Mouse (Mus musculus): ENCODE results near the gene Lrrc8a. TPM values are rescaled to one million over a fixed set of nuclear protein-coding genes. Genes with fewer than 3 reads are reported as not detected.
A peak's percentile ranks its signal among the peaks of the same experiment; 100 is the strongest.

The Lrrc8a gene
- polyA plus RNA-seq, 1 experiment, result 32.4 TPM

DNA sequence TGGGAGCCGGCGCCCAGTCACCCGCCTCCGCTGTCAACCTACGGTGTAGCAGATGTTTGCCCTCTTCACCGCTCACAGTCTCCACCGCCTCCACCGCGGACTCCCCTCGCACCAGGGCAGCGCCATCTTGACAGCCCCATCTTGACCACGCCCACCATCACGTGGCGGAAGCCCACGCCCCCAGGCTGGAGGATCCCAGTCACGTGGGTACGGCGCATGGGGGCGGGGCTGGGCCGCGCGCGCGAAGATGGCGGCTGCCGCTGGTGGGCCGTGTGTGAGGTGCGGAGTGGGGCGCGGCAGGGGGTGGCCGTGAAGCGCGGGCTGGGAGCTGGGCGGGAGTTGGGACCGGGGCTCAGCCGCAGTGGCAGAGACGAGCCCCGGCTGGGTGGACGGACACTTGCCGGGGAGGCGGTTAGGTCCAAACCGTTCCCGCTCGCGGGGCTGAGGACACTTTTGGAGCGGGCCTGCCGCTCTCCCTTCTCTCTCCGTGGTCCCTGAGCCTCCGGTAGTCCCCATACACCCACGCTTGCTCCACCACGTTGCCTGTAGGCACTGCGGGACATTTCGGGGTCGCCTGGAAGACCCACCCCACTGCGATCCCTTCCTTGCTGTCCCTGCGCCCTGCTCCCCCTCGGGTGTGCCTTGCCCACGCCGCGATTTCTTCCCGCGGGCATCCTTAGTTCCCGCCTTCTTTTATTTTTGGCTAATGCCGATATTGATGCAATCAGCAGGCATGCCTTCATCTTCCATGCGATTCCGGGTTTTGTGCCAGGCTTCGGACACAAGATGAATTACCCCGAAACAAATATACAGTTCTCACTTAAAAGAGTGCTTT lies 48.9 kb downstream of the Lrrc8a start, which contains the start of the genes Dolk and Nup188:
TSS of gene Dolk (minus strand) at position 143 of the 835 bp plus-strand sequence.
TSS of gene Nup188 (plus strand) at position 206 of the 835 bp plus-strand sequence.
- Histone ChIP-seq H3K4me3 (ENCODE audit: insufficient read depth, low read length) (peak within 1 kb of the TSS; percentile 83), H3K4me1 (ENCODE audit: control insufficient read depth, insufficient read depth, low read length) (peaks cover 4% of the 10 kb centered on the region; the same call in 1 of the 2 replicates), H3K27ac (ENCODE audit: insufficient read depth, low read length) (no peak within 1 kb of the TSS)
- TF ChIP-seq CTCF (IDR thresholded peaks at IDR 0.05; ENCODE audit: extremely low read depth, insufficient read depth, low read length), result no peak
- TF ChIP-seq POLR2A (IDR thresholded peaks at IDR 0.05; ENCODE audit: extremely low read depth, insufficient read depth, low read length), result peak; percentile 90

DNA sequence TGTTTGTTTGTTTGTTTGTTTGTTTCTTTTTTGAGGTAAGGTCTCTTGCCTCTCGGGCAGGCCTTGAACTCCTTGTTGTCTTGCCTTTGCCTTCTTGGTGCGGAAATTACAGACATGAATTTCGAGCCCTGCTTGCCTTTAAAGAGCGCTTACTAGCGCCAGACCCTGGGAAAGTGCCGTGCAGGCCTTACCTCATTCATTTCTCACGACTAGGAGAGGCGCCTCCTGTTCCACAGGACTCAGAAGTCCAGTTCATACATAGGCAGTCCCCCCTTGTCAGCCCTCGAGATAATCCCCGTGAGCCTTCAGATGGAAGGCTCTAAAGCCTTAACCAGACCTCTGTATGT lies 49.5 kb downstream of the Lrrc8a start:
- Histone ChIP-seq H3K4me1 (ENCODE audit: control insufficient read depth, insufficient read depth, low read length) (peaks cover 4% of the 10 kb centered on the region; the same call in 1 of the 2 replicates), H3K27ac (ENCODE audit: insufficient read depth, low read length) (no peak overlapping the region), H3K4me3 (ENCODE audit: insufficient read depth, low read length) (peak overlapping the region; percentile 83)
- TF ChIP-seq POLR2A (IDR thresholded peaks at IDR 0.05; ENCODE audit: extremely low read depth, insufficient read depth, low read length) (no peak), CTCF (IDR thresholded peaks at IDR 0.05; ENCODE audit: extremely low read depth, insufficient read depth, low read length) (no peak)

DNA sequence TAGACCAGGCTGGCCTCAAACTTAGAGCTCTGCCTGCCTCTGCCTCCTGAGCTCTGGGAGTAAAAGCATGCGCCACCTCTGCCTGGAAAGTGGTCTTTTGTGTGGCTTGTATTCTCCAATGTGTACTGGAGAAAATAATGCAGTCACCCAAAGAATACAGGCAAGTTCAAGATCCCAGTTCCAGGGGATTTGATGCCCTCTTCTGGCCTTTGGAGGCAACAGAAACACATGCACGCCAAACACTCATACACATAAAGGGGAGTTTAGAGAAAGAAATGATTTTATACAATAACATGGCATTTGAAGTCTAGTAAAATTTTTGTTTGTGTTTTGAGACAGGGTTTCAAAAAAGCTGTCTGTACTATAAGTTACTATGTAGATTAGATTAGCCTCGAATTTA lies 62.0 kb downstream of the Lrrc8a start:
- no peak for TF ChIP-seq POLR2A (IDR thresholded peaks at IDR 0.05; ENCODE audit: extremely low read depth, insufficient read depth, low read length)
- no peak for TF ChIP-seq CTCF (IDR thresholded peaks at IDR 0.05; ENCODE audit: extremely low read depth, insufficient read depth, low read length)
- Histone ChIP-seq H3K4me3 (ENCODE audit: insufficient read depth, low read length) (no peak overlapping the region), H3K27ac (ENCODE audit: insufficient read depth, low read length) (no peak overlapping the region), H3K4me1 (ENCODE audit: control insufficient read depth, insufficient read depth, low read length) (no peaks in the 10 kb centered on the region)

DNA sequence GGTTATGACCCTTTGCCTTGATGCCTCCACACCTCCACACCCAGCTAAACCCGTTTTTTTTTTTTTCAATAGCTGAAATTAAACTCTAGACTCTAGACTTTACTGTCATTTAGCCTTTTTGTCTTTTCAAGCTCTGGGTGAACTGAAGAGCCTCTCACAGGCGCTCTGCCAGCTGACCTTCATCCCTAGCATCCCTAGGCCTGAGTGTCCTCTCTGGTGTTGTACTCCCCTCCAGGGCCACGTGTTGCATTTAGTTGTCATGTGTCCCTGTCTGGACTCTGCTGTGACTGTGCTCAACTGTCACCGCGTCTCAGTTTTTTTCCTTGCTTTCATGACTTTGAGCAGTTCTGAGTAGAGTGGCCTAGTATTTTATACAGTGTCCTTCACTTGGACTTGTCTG lies 62.5 kb downstream of the Lrrc8a start:
- TF ChIP-seq CTCF (IDR thresholded peaks at IDR 0.05; ENCODE audit: extremely low read depth, insufficient read depth, low read length), result no peak
- no peak for TF ChIP-seq POLR2A (IDR thresholded peaks at IDR 0.05; ENCODE audit: extremely low read depth, insufficient read depth, low read length)
- no peak overlapping the region for H3K4me3 ChIP-seq (ENCODE audit: insufficient read depth, low read length)
- H3K27ac ChIP-seq (ENCODE audit: insufficient read depth, low read length), result no peak overlapping the region
- no peaks in the 10 kb centered on the region for H3K4me1 ChIP-seq (ENCODE audit: control insufficient read depth, insufficient read depth, low read length)

DNA sequence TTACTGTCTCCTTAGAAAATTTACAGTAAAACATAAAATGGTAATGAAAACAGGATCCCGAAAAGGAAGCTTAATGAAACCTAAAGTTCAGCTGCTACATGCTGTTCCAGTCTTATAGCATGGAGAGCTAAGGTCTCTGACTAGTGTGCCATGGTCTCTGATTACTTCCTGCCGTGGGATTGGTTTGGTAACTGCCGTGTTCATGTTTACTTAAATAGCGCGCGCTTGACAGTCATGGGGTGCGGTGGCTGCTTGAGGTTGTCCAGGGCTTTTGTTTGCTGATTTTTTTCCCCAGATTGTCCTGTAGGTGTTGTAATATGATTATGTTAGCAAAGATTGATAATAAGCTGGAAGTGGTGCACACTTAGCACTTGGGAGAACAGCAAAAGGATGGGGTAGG lies 68.6 kb downstream of the Lrrc8a start:
- H3K4me1 ChIP-seq (ENCODE audit: control insufficient read depth, insufficient read depth, low read length), result no peaks in the 10 kb centered on the region
- no peak overlapping the region for H3K27ac ChIP-seq (ENCODE audit: insufficient read depth, low read length)
- H3K4me3 ChIP-seq (ENCODE audit: insufficient read depth, low read length), result no peak overlapping the region
- no peak for TF ChIP-seq POLR2A (IDR thresholded peaks at IDR 0.05; ENCODE audit: extremely low read depth, insufficient read depth, low read length)
- no peak for TF ChIP-seq CTCF (IDR thresholded peaks at IDR 0.05; ENCODE audit: extremely low read depth, insufficient read depth, low read length)

DNA sequence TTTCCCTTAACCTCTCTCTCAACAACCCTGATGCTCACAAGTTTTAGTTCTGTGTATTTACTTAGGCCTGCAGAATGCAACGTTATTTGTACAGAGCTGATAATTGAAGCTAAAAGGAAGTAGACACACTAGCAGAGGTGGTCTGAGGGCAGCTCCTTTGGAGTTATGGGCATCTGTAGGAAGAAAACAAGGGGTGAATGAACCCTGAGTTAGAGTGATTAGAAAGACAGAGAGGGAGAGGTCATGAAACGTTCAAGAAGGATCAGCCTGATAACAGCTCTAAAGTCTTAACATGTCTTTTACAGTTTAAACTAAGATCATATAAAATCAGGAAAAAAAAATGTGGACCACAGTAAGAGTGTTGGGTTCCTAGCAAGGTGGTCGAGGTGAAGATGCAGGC lies 71.8 kb downstream of the Lrrc8a start:
- no peak overlapping the region for H3K27ac ChIP-seq (ENCODE audit: insufficient read depth, low read length)
- no peaks in the 10 kb centered on the region for H3K4me1 ChIP-seq (ENCODE audit: control insufficient read depth, insufficient read depth, low read length)
- no peak overlapping the region for H3K4me3 ChIP-seq (ENCODE audit: insufficient read depth, low read length)
- TF ChIP-seq POLR2A (IDR thresholded peaks at IDR 0.05; ENCODE audit: extremely low read depth, insufficient read depth, low read length) (no peak), CTCF (IDR thresholded peaks at IDR 0.05; ENCODE audit: extremely low read depth, insufficient read depth, low read length) (no peak)

DNA sequence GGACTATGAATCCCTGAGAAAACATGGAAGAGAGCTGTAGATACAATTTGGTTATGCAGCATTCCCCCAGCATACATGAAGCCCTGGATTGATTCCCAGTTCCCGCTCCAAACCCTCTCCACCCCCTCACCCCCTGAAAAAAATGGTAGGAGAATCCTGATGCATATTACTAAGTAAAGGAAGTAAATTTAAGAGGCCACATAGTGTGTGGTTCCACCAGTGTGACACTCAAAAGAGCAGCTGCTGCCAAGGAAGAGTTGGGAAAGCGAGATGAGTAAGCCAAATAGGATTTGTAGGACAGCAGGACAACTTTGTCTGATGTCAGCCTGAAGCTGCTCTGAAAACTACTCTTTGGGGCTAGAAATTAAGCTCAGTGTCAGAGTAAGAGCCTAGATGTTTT lies 74.0 kb downstream of the Lrrc8a start:
- Histone ChIP-seq H3K27ac (ENCODE audit: insufficient read depth, low read length) (no peak overlapping the region), H3K4me1 (ENCODE audit: control insufficient read depth, insufficient read depth, low read length) (no peaks in the 10 kb centered on the region), H3K4me3 (ENCODE audit: insufficient read depth, low read length) (no peak overlapping the region)
- TF ChIP-seq POLR2A (IDR thresholded peaks at IDR 0.05; ENCODE audit: extremely low read depth, insufficient read depth, low read length) (no peak), CTCF (IDR thresholded peaks at IDR 0.05; ENCODE audit: extremely low read depth, insufficient read depth, low read length) (no peak)

Other genes with a start within 250 kb of the Lrrc8a start
- 50.8 and 51.9 TPM in 2 replicates for gene Wdr34, start 188.8 kb upstream of the Lrrc8a start, polyA plus RNA-seq (2012; rRNA removed)
- 153 and 167 TPM in 2 replicates for gene Set, start 180.3 kb upstream of the Lrrc8a start, polyA plus RNA-seq (2012; rRNA removed)
- gene Pkn3, start 160.0 kb upstream of the Lrrc8a start, polyA plus RNA-seq (2012; rRNA removed), result 2.2 and 2.4 TPM in 2 replicates
- gene Zdhhc12, start 144.1 kb upstream of the Lrrc8a start, polyA plus RNA-seq (2012; rRNA removed), result 18.9 and 19.5 TPM in 2 replicates
- gene Zer1, start 113.1 kb upstream of the Lrrc8a start, polyA plus RNA-seq (2012; rRNA removed), result 155 and 173 TPM in 2 replicates
- gene Tbc1d13, start 104.0 kb upstream of the Lrrc8a start, polyA plus RNA-seq (2012; rRNA removed), result 43.4 and 43.8 TPM in 2 replicates
- gene Endog, start 66.2 kb upstream of the Lrrc8a start, polyA plus RNA-seq (2012; rRNA removed), result 32.9 and 33.4 TPM in 2 replicates
- gene Spout1, start 59.3 kb upstream of the Lrrc8a start, polyA plus RNA-seq (2012; rRNA removed), result 49.2 and 50.5 TPM in 2 replicates
- 21.5 and 22.4 TPM in 2 replicates for gene Kyat1, start 31.9 kb upstream of the Lrrc8a start, polyA plus RNA-seq (2012; rRNA removed)
- 17.7 and 18.5 TPM in 2 replicates for gene Gm28035, start 2.9 kb downstream of the Lrrc8a start, polyA plus RNA-seq (2012; rRNA removed)
- 32.2 and 34.1 TPM in 2 replicates for gene Phyhd1, start 28.5 kb downstream of the Lrrc8a start, polyA plus RNA-seq (2012; rRNA removed)
- gene Gm28038, start 43.3 kb downstream of the Lrrc8a start, polyA plus RNA-seq (2012; rRNA removed), result not detected in 2 replicates
- 16.7 and 16.9 TPM in 2 replicates for gene Dolk, start 48.6 kb downstream of the Lrrc8a start, polyA plus RNA-seq (2012; rRNA removed)
- gene Nup188, start 48.7 kb downstream of the Lrrc8a start, polyA plus RNA-seq (2012; rRNA removed), result 15.7 and 16.5 TPM in 2 replicates
- 520 and 530 TPM in 2 replicates for gene Sh3glb2, start 121.6 kb downstream of the Lrrc8a start, polyA plus RNA-seq (2012; rRNA removed)
- gene Miga2, start 126.5 kb downstream of the Lrrc8a start, polyA plus RNA-seq (2012; rRNA removed), result 85.6 and 97.0 TPM in 2 replicates
- gene Dolpp1, start 154.5 kb downstream of the Lrrc8a start, polyA plus RNA-seq (2012; rRNA removed), result 32.0 and 35.5 TPM in 2 replicates
- gene Crat, start 178.1 kb downstream of the Lrrc8a start, polyA plus RNA-seq (2012; rRNA removed), result 44.7 and 50.9 TPM in 2 replicates
- gene Ptpa, start 178.3 kb downstream of the Lrrc8a start, polyA plus RNA-seq (2012; rRNA removed), result 167 and 176 TPM in 2 replicates
- gene Ier5l, start 236.5 kb downstream of the Lrrc8a start, polyA plus RNA-seq (2012; rRNA removed), result 19.5 and 22.1 TPM in 2 replicates

Data from cortical plate, adult 2 months (tissue).